Mouse (Mus musculus) liver, embryonic 14.5 days (tissue): ENCODE data around the gene Prrc2c. TPM values are rescaled to one million over a fixed set of nuclear protein-coding genes. Genes with fewer than 3 reads are reported as not detected.
A peak's percentile ranks its signal among the peaks of the same experiment; 100 is the strongest.

ENCODE experiments used
- ATAC-seq: fragments of 200-750 bp; cut with Nextera tagmentation; 2 replicates; pipeline ENCODE4 v1.8.0; 2017; ENCODE audit warnings: moderate number of reproducible peaks, mild to moderate bottlenecking, moderate library complexity; ENCODE audit not compliant: insufficient read depth
- DNase-seq, 3 experiments: peaks; one replicate each; pipeline ENCODE4 v3.0.0-alpha.2; 2012 to 2013; ENCODE audit warnings: low read depth in 3 of 3, low spot score in 3 of 3
- H3K27ac ChIP-seq: fragments of 300-500 bp; sonication (generic); 2 replicates; pipeline ENCODE4 v1.5.1; 2014; ENCODE audit warnings: moderate library complexity, mild to moderate bottlenecking, control low read depth, inconsistent platforms
- H3K27me3 ChIP-seq: fragments of 300-500 bp; sonication (generic); 2 replicates; pipeline ENCODE4 v1.6.1; 2014; ENCODE audit warnings: mild to moderate bottlenecking, low read length, moderate library complexity; ENCODE audit not compliant: control insufficient read depth, insufficient read depth
- H3K36me3 ChIP-seq: fragments of 300-500 bp; sonication (generic); replicated peaks from 2 replicates; pipeline ENCODE4 v1.6.1; 2014; ENCODE audit warnings: low read depth; ENCODE audit not compliant: control insufficient read depth, insufficient read depth
- H3K4me1 ChIP-seq, 2 experiments: fragments of 200-500 bp in 1 of 2; fragments of 300-500 bp in 1 of 2; sonication (generic) in 1 of 2; replicated peaks; 2 replicates each; pipeline ENCODE4 v1.6.1; 2012 to 2014; ENCODE audit warnings: antibody characterized with exemption in 1 of 2, inconsistent platforms in 1 of 2, low read length in 1 of 2; ENCODE audit not compliant: control insufficient read depth in 2 of 2, insufficient read depth in 2 of 2
- H3K4me2 ChIP-seq: fragments of 300-500 bp; sonication (generic); 2 replicates; pipeline ENCODE4 v1.6.1; 2014; ENCODE audit warnings: low read depth, mild to moderate bottlenecking, control low read depth, moderate library complexity
- H3K4me3 ChIP-seq, 2 experiments: fragments of 200-500 bp in 1 of 2; fragments of 300-500 bp in 1 of 2; sonication (generic) in 1 of 2; 2 replicates each; pipeline ENCODE4 v1.5.1; 2012 to 2014; ENCODE audit warnings: low read depth in 2 of 2, low read length in 2 of 2, mild to moderate bottlenecking in 2 of 2, control low read depth in 1 of 2, inconsistent platforms in 1 of 2, moderate library complexity in 1 of 2; ENCODE audit not compliant: insufficient read depth in 1 of 2
- H3K9ac ChIP-seq: fragments of 300-500 bp; sonication (generic); replicated peaks from 2 replicates; pipeline ENCODE4 v1.6.1; 2014; ENCODE audit warnings: mild to moderate bottlenecking, control low read depth, moderate library complexity
- H3K9me3 ChIP-seq: fragments of 300-500 bp; sonication (generic); 2 replicates; pipeline ENCODE4 v1.6.1; 2016; ENCODE audit warnings: low read length, mixed read lengths; ENCODE audit not compliant: control insufficient read depth
- CTCF ChIP-seq: IDR thresholded peaks from 2 replicates; pipeline ENCODE4 v1.5.1; 2016; ENCODE audit warnings: antibody characterized with exemption, low read depth, control low read depth
- EP300 ChIP-seq: IDR thresholded peaks from 2 replicates; pipeline ENCODE4 v1.6.1; 2016; ENCODE audit warnings: antibody characterized with exemption, low read depth
- WGBS: fragments of 180-500 bp; shearing (Covaris S2); extraction: QIAGEN DNeasy Blood & Tissue Kit; methylation state at CpG from one replicate; pipeline ENCODE4 v1.1.7; 2014; ENCODE audit not compliant: insufficient replicate concordance; 5-methylcytosine and 5-hydroxymethylcytosine counted together
- polyA plus RNA-seq, 2 experiments: library from polyadenylated mRNA; depleted of rRNA in 1 of 2; stranded (reverse) in 1 of 2; unstranded in 1 of 2; fragments of >200 nt; fragmentation: Nextera tagmentation in 1 of 2; extraction: Ambion mirVana in 1 of 2; gene quantifications; 2 replicates each; pipeline versions ENCODE4 v1.2.1 to v1.2.3; 2012 to 2014

Prrc2c gene
- polyA plus RNA-seq, 2 experiments, result 12.9 to 34.3 TPM

DNA sequence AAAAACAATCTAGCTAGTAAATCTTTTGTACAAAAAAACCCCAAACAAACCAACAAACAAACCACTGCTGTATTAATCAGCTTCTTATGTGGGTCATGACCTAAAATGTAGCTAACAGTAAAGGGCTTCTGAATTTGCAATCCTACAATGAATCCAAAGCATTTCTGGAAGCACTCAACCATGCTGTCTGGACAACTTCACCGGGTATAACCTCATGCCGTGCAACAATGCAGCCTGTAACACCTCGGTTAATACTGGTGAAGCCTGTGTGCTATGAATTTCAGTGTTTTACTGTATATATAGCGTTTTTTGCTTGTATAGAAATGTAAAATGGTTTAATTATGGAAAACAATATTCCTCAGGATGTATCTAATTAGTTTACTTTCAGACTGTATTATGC is 8.3 kb downstream of the Prrc2c start:
- no peaks in the 10 kb centered on the region for H3K27me3 ChIP-seq
- no peak for DNase-seq
- H3K9me3 ChIP-seq, result no peaks in the 10 kb centered on the region
- TF ChIP-seq EP300, result no peak
- no peak overlapping the region for H3K4me3 ChIP-seq
- no peak overlapping the region for H3K9ac ChIP-seq
- ATAC-seq, result no peak
- peaks cover 7 to 14% of the 10 kb centered on the region in 2 experiments; a peak in 3 of 4 replicates for H3K4me1 ChIP-seq
- H3K4me2 ChIP-seq, result no peak overlapping the region
- H3K27ac ChIP-seq, result no peak overlapping the region
- WGBS, result 80% methylated on average over 4 of the region's 4 CpGs
- no peaks in the 10 kb centered on the region; the same call in 1 of the 2 replicates for H3K36me3 ChIP-seq

DNA sequence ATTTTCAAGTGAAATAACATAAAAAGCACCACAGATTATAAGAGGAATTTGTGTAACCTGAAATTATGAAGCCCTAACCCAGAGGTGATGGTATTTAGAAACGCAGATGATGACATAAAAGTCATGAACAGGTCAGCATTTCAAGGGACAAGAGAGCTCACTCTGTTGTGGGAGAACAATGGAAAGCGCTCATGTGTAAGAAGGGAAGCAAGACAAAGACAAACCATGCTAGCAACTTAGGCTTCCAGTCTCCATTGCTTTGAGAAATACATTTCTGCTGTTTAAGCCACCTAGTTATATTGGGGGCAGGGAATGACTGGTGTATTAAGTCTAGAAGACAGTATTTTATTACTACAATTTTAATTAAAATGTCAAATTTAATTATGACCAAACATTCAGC is 10.9 kb downstream of the Prrc2c start:
- Histone ChIP-seq H3K4me1 (peaks cover 2% of the 10 kb centered on the region in 2 experiments; a peak in 3 of 4 replicates), H3K4me3 (no peak overlapping the region), H3K9ac (no peak overlapping the region), H3K4me2 (no peak overlapping the region), H3K36me3 (no peaks in the 10 kb centered on the region; the same call in 1 of the 2 replicates), H3K27ac (no peak overlapping the region), H3K27me3 (no peaks in the 10 kb centered on the region), H3K9me3 (no peaks in the 10 kb centered on the region)
- no peak for TF ChIP-seq EP300
- no peak for TF ChIP-seq CTCF
- 82% methylated on average over 2 of the region's 2 CpGs for WGBS
- DNase-seq, result no peak
- no peak for ATAC-seq

GRCm38 (mm10) chr1:162727981-162728380 is 12.4 kb downstream of the Prrc2c start:
- H3K9me3 ChIP-seq, result no peaks in the 10 kb centered on the region
- no peak overlapping the region for H3K9ac ChIP-seq
- H3K36me3 ChIP-seq, result peaks cover 11% of the 10 kb centered on the region
- no peak overlapping the region for H3K27ac ChIP-seq
- ATAC-seq (no peak), DNase-seq (no peak)
- peaks cover 11 to 12% of the 10 kb centered on the region in 2 experiments for H3K4me1 ChIP-seq
- no peak overlapping the region for H3K4me3 ChIP-seq
- no peak overlapping the region for H3K4me2 ChIP-seq
- TF ChIP-seq CTCF (no peak), EP300 (no peak)
- H3K27me3 ChIP-seq, result no peaks in the 10 kb centered on the region
- 73% methylated on average over 6 of the region's 6 CpGs for WGBS

- Histone ChIP-seq H3K4me3 (no peak overlapping the region), H3K27me3 (no peaks in the 10 kb centered on the region), H3K36me3 (peaks cover 36% of the 10 kb centered on the region), H3K4me1 (peaks cover 12% of the 10 kb centered on the region in 2 experiments), H3K4me2 (peak overlapping the region; percentile 33), H3K9me3 (no peaks in the 10 kb centered on the region), H3K9ac (no peak overlapping the region; the same call in none of the 2 replicates), H3K27ac (peak overlapping the region; percentile 6)
- ATAC-seq (peak; percentile 99), DNase-seq (peak; percentile 34 to 45 (median 39))
- TF ChIP-seq EP300 (no peak), CTCF (no peak)
Observed at GRCm38 (mm10) chr1:162723610-162724009, 16.7 kb downstream of the Prrc2c start.

DNA sequence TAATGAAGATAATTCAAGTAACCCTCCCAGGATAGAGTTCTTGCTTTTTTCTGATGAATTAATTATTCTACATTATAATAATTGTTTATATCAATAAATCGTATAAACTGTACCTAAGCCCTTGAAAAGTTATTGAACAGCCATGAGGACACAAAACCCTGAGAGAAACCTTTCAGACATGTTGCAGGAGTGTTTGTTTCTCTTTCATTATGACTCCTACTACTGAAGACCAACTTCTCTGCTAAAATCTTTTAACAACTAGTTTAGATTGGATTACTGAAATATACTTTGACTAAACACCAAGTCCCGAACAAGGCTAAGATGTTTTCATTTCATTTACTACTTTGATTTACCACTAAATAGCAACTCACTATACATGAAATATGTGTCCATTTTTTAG is 19.7 kb downstream of the Prrc2c start:
- Histone ChIP-seq H3K9ac (no peak overlapping the region), H3K27ac (no peak overlapping the region), H3K4me2 (no peak overlapping the region), H3K9me3 (no peaks in the 10 kb centered on the region), H3K27me3 (no peaks in the 10 kb centered on the region), H3K4me3 (no peak overlapping the region), H3K36me3 (peaks cover 57% of the 10 kb centered on the region), H3K4me1 (peaks cover 12% of the 10 kb centered on the region in 2 experiments)
- DNase-seq (no peak), ATAC-seq (no peak)
- 83% methylated on average over 2 of the region's 2 CpGs for WGBS
- TF ChIP-seq EP300 (no peak), CTCF (no peak)
